Mouse (Mus musculus) ovary, postnatal 36 days (tissue): ENCODE data around the gene Mier2.

ENCODE experiments used
- DNase-seq: peaks from one replicate; pipeline ENCODE4 v3.0.0; 2022; ENCODE audit warnings: low spot score, mixed read lengths

Mier2 gene

DNA sequence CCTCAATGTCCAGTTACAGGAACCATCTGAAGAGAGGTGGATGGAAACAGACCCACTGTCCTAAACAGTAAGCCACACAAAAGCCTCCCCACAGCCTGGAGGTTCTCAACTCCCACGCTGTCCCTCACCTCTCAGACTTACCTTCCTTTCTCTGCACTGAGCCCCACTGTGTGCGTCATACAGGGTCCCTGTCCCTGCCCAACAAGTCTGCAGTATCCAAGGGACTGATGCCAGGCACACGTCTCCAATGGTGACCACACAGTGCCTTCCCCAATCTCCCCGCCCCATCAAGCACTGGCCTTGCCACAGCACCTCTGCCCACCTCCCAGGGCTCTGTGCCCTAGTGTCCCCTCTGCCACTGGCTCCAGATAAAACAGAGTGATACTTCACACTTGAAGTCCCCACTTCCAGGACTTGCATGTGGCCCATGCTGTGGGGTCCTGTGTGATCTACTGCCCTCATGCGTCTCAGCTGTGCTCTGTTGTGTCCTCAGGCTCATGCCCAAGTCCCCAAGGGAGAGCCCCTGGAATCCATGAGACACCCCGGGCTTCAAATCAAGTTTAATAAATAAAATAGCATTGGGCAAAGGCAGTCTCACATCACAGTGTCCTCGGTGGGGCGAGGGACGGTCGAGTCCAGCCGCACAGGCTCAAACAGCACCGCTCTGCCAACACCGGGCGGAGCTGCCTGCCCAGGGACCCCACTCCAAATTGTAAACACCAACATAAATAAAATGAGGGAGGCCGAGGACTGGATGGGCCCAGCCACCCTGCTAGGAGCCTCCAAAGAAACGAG, 15.1 kb downstream of the Mier2 start:
- DNase-seq, result peak; percentile 1

DNA sequence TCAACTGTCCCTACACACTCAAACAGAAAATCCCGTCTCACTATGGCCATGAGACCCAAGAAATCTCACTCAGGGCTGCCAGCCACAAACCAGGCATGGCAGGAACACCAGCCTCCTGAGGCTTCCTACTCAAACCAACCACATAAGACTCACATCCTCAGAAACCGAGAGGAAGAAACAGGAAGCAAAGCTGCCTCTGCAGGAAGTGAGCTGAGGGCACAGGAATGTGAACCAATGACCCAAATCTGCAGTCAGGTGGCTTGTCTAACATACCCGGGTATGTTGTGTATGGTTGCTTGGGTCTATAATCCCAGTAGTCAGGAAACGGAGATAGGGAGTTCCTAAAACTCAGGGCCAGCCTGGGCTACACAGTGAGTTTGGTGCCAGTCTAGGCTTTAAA, 16.1 kb downstream of the Mier2 start:
- no peak for DNase-seq

DNA sequence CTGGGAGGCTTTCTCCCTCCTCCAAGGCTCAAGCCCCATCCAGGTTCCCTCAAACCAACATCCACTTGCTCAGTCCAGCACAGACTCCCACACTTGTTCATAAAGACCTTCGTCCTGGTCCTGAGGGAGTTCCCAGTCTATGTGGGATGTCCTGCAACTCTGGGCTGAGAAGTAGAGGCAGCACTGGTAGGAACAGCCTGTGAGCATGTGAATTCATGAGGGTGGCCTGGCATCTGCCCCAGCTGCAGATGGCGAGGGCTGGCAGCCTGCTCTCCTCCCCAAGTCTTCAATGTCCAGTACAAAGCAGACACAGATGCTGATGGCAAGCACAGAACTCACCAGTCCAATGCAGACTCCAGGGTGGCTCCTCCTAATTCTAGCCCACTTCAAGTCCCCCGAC, 16.7 kb downstream of the Mier2 start:
- no peak for DNase-seq

DNA sequence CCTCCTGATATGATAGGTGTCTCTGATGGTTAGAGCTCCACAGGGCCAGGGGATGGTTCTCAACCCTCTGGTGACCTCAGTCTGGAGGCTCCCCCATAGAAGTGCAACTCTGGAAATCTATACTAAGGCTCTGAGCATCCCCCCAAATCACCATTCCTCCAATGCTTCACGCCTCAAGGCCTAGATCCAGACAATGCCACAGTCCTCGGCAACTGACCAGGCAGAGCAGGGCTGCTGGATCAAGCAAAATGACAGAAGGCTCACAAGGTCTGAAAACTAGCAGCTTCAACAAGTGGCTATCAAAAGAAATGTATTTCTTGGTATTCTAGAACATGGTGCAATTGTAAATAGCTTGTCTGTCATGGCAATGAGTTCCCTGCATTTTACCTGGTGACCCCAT, 17.2 kb downstream of the Mier2 start:
- DNase-seq, result no peak

DNA sequence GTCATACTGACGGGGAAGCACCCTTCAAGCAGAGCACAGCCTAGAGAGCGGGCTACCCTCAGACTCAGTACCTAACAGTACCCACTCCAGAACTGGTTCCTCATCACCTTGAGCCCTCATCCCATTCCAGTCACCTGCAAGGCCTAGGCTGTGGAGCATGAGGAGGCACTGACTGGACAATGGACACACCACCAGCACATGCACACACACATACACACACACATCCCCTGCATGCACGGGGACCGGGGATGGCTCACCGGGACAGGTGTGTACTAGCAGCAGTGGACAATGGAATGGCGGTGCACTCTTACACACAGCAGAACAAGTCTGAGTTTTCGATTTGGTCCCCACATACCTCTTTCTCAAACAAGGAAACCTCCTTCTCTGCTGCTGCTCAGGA, 17.7 kb downstream of the Mier2 start:
- no peak for DNase-seq

DNA sequence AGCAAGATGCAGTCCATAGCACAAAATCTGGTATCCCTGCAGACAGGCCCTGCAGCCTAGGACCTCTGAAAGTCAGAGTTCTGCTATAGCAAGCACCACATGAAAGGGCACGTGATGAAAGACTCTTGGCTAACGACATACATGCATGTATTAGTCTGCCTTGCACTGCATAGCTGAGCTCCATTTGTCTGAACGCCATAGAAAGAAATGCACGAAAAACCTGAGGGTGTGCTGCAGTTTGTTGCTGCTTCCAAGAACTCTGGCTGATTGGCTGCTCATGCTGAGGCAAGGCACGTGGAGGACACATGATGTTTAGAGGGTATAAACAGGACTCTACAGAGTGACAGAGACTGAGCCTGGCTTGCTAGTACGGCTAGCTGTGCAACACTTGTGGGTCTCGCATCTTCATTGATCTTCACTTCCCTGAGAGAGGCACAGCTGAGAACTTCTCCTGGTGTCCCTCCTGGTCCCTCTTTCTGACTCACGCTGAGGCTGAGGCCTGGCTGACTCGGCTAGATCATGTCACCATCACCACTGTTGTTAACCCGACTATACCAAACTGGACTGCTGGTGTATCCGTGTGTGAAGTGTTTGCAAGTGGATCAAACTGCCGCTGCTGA, 18.4 kb downstream of the Mier2 start:
- no peak for DNase-seq

DNA sequence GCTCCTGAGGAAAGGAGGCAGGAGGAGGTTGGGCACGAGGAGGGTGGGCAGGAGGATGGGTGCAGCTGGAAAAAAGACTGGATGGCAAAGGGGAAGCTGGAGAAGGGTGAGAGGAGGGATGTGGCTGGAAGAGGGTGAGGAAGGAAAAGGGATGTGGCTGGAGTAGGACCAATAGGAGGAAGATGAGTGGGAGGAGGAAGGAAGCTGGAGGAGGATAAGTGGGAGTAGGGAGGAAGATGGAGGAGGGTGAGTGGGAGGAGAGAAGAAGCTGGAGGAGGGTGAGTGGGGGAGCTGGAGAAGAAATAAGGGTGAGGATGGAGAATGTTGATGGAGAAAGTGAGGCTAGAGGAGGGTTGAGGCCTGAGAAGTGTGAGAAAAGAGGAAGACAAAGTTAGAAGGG, 19.6 kb downstream of the Mier2 start:
- no peak for DNase-seq

DNA sequence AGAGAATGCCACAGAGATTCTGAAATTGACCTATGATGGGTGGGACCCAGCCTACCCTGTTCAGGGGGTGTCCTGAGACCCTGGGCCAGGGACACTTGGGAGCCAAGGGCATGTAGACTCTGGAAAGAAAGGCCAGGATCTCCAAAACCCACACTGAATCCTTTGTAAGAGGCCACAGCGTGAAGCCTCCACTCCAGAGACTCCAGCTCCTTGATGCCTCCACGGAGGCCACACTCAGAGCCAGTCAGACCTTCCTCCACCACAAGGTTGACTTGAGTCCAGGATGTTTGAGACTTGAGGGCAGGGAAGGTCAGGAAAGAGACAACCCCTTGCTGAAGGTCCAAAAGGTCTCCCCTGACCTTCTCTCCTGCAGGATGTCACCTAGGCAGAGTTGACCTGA, 20.6 kb downstream of the Mier2 start:
- no peak for DNase-seq

DNA sequence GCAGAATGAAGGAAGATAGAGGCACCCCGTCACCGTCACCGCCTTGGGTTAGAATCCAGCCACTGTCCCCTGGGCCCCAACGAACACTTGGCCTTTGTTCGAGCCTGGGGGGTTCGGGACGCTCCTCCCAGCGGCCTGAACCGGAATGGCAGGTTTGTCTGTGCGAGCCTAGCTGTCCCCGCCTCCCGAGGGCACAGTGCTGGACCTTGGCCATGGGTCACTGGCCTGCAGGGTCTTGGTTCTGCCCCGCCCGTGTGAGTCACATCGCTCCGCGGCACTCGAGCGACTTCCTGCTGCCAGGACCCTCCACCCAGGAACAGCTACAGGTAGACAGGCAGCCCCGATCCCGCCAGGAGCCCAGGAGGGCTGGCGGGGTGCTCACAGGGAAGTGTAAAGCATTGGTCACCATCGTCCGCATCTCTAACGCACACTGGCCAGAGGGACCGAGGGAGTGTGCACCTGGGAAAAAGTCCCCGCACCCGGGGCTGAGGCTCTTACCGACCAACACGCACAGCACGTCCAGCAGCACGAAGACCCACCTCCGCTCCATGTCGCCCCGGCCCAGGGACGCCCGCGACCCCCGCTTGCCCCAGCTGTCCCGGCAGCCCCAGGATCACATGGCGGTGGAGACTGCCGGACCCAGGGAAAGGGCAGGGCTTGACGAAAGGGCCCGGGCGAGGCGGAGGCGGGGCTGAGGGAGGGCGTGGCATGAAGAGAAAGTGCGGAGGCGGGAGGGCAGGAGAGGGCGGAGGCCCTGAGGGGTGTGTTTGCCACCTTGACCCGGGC, 21.7 kb downstream of the Mier2 start, which contains the start of gene Plpp2:
Gene Plpp2, minus strand, starts transcription at position 671 of the 786 bp plus-strand sequence.
- DNase-seq, result peak; percentile 81

DNA sequence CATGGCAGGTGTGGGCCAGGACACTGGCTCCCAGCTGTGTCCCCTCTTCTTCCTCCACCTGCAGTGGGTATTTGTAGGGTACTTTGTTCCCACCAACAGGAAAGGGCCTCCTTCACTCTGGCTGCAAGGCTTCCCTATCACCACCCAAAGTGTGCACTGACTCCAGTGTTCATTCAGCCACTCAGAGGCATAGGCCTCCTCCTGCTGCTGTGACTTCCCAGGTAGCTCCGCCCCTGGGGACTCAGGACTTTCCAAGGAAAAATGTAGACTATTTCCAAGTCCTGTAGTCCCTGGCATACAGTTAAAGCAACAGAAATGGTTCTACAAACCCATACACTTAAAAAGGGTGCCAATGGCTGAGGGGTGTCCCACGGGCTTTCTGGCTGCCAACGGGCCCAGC, 22.3 kb downstream of the Mier2 start:
- no peak for DNase-seq

DNA sequence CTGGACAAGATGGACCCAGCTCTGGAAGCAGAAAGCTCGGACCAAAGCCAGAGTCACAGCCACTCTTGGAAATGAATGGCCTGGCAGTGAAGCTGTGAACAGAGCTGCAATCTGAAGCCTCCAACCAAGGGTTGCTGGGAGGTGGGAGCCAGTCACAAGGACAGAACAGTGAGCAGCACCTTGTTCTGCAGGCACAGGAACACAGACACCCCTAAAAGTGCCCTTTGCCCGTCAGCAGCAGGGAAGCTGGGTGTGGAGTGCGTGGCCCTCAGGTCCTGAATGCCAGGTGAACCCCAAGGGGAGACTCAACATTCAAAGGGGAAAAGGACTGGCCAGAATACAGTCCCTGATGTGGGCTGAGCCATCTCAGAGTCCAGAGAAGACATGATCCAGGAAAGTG, 23.4 kb downstream of the Mier2 start:
- DNase-seq, result no peak

DNA sequence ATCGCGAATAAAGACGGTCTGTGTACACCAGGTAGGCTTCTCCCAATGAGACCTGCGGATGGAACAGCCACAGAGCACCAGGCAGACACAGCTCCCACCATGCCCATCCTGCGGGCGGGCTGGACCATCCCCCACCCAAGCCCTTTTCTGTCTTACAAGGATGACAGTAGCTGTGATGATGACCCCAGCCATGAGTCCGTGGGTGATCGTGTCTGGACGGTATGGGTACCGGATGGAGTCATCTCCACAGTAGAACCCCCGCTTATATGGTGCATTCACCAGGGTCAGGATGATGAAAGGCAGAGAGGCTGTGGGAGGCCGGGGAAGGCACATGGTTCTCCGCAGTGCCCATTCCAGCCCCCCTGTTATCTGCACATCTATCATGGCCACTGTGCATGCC, 24.3 kb downstream of the Mier2 start:
- DNase-seq, result no peak

DNA sequence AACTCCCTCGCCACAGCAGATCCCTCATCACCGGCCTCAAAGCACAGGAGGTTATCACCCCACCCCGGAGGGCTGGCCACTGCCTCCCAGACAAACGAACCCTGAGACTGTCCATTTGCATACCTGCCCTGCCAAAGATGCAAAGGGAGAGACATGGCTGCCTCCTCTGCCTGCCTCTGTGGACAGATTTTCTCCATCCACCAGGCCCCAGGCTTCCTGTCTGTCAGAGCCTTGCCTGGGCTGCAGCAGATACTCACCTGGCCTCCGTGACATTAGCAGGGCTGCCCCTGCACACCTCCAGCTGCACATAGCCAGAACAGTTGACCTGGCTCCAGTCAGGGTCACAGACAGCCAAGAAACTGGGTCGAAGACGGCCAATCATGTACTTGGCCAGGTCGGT, 24.8 kb downstream of the Mier2 start:
- DNase-seq, result no peak

DNA sequence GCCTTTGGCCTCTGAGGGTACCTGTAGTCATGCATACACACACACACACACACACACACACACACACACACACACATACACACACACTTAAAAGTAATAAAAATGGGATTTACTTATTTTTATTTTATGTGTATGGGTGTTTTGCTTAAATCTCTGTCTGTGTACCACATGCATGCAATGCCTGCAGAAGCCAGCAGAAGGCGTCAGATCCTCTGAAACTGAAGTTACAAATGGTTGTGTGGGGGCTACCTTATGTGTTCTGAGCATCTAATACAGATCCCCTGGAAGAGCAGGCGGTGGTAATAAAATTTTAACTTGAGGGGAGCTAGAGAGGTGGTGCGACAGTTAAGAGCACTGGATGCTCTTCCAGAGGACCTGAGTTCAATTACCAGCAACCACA, 26.9 kb downstream of the Mier2 start:
- no peak for DNase-seq

DNA sequence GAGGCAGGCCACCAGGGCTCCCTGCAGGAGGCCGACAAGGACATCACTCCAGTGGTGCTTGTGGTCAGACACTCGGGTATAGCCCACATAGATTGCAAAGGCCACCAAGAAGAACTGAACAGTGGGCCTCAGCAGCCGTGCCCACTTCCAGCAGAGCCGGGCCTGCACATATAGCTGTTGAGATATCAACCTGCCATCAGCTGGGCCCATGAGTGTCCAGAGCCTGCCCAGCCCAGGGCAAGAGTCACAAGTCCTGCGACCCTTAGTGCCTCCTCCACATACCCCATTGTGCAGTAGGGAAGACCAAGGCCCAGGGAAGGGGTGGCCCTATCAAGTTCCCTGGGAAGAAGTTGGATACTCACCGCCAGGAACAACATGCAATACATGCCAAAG, 27.6 kb downstream of the Mier2 start:
- DNase-seq, result no peak

DNA sequence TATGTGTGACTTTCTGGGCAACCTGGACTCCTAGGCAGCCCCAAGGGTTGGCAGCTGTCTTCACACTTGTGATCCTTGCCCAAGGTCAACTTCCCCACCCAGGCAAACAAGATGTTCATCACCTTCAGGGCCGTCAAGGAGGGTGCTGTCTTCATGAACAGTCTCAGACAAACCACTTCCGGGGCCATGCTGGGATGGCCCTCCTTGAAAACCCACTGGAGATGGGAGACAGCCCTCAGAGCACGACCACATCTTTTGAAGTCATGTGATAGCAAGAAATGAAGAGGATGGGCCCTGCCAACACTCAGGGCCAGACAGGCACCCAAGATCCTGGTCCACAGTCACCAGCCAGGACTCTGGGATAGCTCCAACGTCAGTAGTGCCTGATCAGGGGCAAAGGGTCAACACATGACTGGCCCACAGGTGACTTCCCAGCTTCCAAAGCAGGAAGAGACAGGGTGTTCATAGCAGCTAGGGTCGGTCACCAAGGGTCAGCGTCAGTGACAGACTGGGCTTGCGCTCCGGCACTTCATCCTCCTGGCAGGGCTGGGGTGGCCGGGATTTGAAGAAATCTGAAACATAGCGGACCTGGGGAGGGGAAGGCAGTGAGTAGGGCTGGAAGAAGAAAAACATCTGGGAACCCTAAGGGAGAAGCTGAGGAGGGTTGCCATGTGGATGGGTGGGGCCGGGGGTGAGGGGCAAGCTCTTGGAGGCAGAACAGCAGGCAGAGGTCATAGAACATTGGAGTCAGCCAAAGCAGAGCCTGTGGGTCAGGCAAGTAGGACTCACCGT, 28.1 kb downstream of the Mier2 start:
- no peak for DNase-seq

DNA sequence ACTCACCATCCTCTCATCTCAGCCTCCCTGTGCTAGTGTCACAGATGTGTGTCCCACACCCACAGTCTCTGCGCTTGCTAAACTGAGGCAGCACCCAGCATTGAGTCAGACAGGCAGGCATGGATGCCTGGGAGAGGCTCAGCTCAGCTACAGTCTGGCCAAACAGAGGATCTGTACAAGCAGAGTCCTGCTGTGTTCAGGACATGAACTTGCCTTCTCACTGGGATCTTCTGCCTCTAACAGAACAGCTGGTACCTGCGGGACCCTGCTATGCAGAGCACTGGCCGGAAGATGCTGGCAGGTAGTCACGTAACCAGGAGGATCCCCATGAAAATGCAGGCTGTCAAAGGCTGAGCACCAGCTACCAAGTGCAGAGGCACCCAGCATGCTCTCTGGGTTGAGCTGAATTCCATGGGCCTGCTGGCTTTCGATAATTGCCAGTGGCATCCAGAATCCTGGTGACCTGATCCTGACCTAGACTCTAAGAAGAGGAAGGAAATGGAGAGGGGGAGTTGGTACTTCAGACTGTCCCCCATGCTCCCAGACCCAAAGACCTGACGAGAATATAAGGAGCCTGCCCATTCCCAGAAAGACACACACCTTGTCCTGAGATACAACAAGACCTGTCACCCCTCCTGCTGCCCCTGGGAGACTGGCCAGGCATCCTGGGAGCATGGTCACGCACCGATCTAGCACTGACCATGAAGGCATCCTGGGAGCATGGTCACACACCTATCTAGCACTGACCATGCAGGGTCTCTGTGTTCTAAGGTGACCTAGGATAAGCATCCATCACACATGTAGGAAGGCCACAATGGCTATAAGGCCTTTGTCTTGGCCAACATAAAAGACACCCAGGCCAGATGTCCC, 29.3 kb downstream of the Mier2 start:
- no peak for DNase-seq

DNA sequence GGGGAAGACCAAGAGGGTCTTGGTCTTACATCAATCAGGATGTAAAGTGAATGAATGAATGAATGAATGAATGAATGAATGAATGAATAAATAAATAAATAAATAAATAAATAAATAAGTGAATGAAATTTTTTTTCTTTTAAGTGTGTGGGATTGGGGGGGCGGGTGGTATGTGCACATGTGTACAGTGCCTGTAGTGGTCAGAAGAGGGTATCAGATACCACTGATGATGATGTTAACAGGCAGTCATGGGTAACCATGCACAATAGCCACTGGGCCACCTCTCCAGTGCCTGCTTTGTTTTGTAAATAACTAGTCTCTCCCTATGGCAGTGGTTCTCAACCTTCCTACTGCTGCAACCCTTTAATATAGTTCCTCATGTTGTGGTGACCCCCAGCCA, 30.6 kb downstream of the Mier2 start:
- DNase-seq, result no peak

DNA sequence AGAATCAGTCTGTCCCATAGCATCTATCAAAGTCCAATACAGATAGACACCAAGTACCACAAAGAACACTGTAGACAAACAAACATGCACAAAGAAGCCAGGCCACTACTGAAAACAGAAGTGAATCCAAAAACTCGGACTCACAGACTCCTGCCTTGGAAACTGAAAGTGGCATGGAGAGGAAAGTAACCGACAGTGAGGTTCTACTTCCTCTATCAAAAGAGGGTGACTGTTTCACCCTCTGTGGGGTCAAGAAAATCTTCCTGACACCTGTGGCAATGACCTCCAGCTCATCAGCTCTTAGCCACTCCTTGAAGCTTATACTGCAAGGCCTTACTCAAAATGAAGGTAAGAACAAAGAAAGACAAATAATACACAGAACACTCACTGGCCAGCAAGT, 48.3 kb downstream of the Mier2 start:
- no peak for DNase-seq

DNA sequence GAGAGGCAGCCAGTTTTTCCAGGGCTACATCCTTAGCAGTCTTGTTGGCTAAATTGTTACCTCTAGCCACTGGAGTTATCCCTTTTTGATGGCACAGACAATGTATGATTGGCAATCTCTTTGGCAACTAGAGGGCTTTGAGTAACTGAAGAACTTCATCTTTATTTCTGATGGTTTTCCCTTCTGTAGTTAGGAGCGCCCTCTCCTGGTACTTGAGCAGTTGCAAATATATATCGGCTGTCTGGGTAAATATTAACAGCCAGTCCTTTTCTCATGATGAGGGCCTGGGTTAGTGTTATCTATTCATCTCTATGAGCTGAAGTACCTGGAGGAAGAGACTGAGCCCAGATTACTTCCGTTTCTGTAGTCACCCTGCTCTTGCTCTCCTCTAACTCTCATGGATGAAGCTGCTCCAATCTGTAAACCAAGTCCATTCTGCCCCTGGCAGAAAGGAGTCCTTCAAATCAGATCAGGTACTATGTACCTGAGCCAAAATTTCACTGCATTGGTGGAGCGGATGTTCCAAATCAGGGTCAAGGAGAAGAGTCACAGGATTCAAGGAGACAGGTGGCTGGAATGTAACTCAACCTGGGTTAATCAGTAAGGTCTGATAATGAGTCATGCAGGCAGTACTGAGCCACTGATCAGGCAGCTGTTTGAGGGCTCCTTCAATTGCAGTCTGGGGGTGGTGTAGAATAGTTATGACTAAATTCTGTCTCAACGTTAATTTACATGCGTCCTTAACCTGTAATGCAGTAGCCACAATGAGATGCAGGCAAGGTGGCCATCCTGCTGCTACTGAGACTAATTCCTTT, 52.0 kb downstream of the Mier2 start:
- no peak for DNase-seq
